Mouse (Mus musculus) midbrain, postnatal 0 days (tissue): ENCODE data around the gene Mcrip1. TPM values are rescaled to one million over a fixed set of nuclear protein-coding genes. Genes with fewer than 3 reads are reported as not detected.

Source experiments
- ATAC-seq: fragments of 200-750 bp; cut with Nextera tagmentation; 2 replicates; pipeline ENCODE4 v1.8.0; 2017; ENCODE audit warnings: moderate number of reproducible peaks, mild to moderate bottlenecking, moderate TSS enrichment, moderate library complexity; ENCODE audit not compliant: low FRiP score
- DNase-seq: peaks from one replicate; pipeline ENCODE4 v3.0.0-alpha.2; 2015; ENCODE audit warnings: low spot score
- H3K27ac ChIP-seq: fragments of 300-500 bp; sonication (generic); 2 replicates; pipeline ENCODE4 v1.5.1; 2014; ENCODE audit warnings: low read depth, mild to moderate bottlenecking, low read length, mixed read lengths
- H3K27me3 ChIP-seq: fragments of 300-500 bp; sonication (generic); 2 replicates; pipeline ENCODE4 v1.6.1; 2014; ENCODE audit warnings: low read length, control low read depth, mixed read lengths; ENCODE audit not compliant: insufficient read depth
- H3K36me3 ChIP-seq: fragments of 300-500 bp; sonication (generic); 2 replicates; pipeline ENCODE4 v1.6.1; 2014; ENCODE audit warnings: low read length, control low read depth, mixed read lengths; ENCODE audit not compliant: insufficient read depth
- H3K4me1 ChIP-seq: fragments of 300-500 bp; sonication (generic); 2 replicates; pipeline ENCODE4 v1.6.1; 2014; ENCODE audit warnings: mild to moderate bottlenecking, control low read depth, antibody characterized with exemption, low read length, mixed read lengths; ENCODE audit not compliant: insufficient read depth
- H3K4me2 ChIP-seq: fragments of 300-500 bp; sonication (generic); 2 replicates; pipeline ENCODE4 v1.6.1; 2014; ENCODE audit warnings: low read depth, mild to moderate bottlenecking, low read length, mixed read lengths; ENCODE audit not compliant: poor library complexity, severe bottlenecking
- H3K4me3 ChIP-seq: fragments of 300-500 bp; sonication (generic); 2 replicates; pipeline ENCODE4 v1.5.1; 2014; ENCODE audit warnings: low read depth, mild to moderate bottlenecking, low read length, moderate library complexity
- H3K9ac ChIP-seq: fragments of 300-500 bp; sonication (generic); replicated peaks from 2 replicates; pipeline ENCODE4 v1.6.1; 2014; ENCODE audit warnings: mild to moderate bottlenecking, low read length, moderate library complexity, mixed read lengths; ENCODE audit not compliant: poor library complexity, severe bottlenecking
- H3K9me3 ChIP-seq: fragments of 300-500 bp; sonication (generic); 2 replicates; pipeline ENCODE4 v1.6.1; 2016; ENCODE audit warnings: low read length, control low read depth
- CTCF ChIP-seq: IDR thresholded peaks from 2 replicates; pipeline ENCODE4 v1.5.1; 2016; ENCODE audit warnings: antibody characterized with exemption, mild to moderate bottlenecking
- WGBS: fragments of 180-500 bp; shearing (Covaris S2); extraction: QIAGEN DNeasy Blood & Tissue Kit; methylation state at CpG from one replicate; pipeline ENCODE4 v1.1.7; 2014; 5-methylcytosine and 5-hydroxymethylcytosine counted together
- polyA plus RNA-seq: library from polyadenylated mRNA; unstranded; fragments of >200 nt; fragmentation: Nextera tagmentation; extraction: Ambion mirVana; gene quantifications from 2 replicates; pipeline ENCODE4 v1.2.1, GENCODE M21; 2015
- total RNA-seq: library from RNA; depleted of rRNA; stranded (reverse); fragments of >200 nt; gene quantifications from 2 replicates; pipeline ENCODE4 v1.2.3, GENCODE M21; 2014

The Mcrip1 gene
- total and polyA plus RNA-seq, 2 experiments from 2014 or later: 138 to 243 TPM

- H3K4me3 ChIP-seq: peak overlapping the region; percentile 91; the same call in 1 of the 2 replicates
- no peak for TF ChIP-seq CTCF
- H3K27me3 ChIP-seq: no peaks in the 10 kb centered on the region
- ATAC-seq (no peak), DNase-seq (no peak)
- H3K9me3 ChIP-seq: no peaks in the 10 kb centered on the region
- peak overlapping the region; percentile 91 for H3K4me2 ChIP-seq
- peak overlapping the region; percentile 99; the same call in 1 of the 2 replicates for H3K9ac ChIP-seq
- peak overlapping the region; percentile 89; the same call in 1 of the 2 replicates for H3K27ac ChIP-seq
- H3K4me1 ChIP-seq: peaks cover 14% of the 10 kb centered on the region
- 86% methylated on average over 3 of the region's 3 CpGs for WGBS
- peaks cover 17% of the 10 kb centered on the region for H3K36me3 ChIP-seq
These were observed 1.3 kb downstream of the Mcrip1 start for GRCm38 (mm10) chr11:120548214-120548613.

GRCm38 (mm10) chr11:120547469-120547868, 2.1 kb downstream of the Mcrip1 start:
- Histone ChIP-seq H3K4me3 (no peak overlapping the region), H3K9me3 (no peaks in the 10 kb centered on the region), H3K36me3 (peaks cover 23% of the 10 kb centered on the region), H3K27ac (no peak overlapping the region), H3K27me3 (no peaks in the 10 kb centered on the region), H3K4me1 (peaks cover 14% of the 10 kb centered on the region), H3K9ac (no peak overlapping the region), H3K4me2 (no peak overlapping the region)
- 57% methylated on average over 2 of the region's 2 CpGs for WGBS
- no peak for DNase-seq
- no peak for ATAC-seq
- peak; percentile 31 for TF ChIP-seq CTCF

- Histone ChIP-seq H3K4me2 (no peak overlapping the region), H3K9ac (no peak overlapping the region), H3K27ac (no peak overlapping the region), H3K36me3 (peaks cover 28% of the 10 kb centered on the region), H3K4me1 (peaks cover 14% of the 10 kb centered on the region), H3K4me3 (no peak overlapping the region), H3K27me3 (no peaks in the 10 kb centered on the region), H3K9me3 (no peaks in the 10 kb centered on the region)
- DNase-seq: no peak
- no peak for ATAC-seq
- no peak for TF ChIP-seq CTCF
- whole genome bisulfite sequencing: 95% methylated on average over 3 of the region's 3 CpGs
These were observed 3.6 kb downstream of the Mcrip1 start for GRCm38 (mm10) chr11:120545964-120546363.

GRCm38 (mm10) chr11:120542376-120542775, 7.2 kb downstream of the Mcrip1 start:
- Histone ChIP-seq H3K9me3 (no peaks in the 10 kb centered on the region), H3K27ac (no peak overlapping the region), H3K9ac (no peak overlapping the region), H3K27me3 (no peaks in the 10 kb centered on the region), H3K4me1 (peaks cover 9% of the 10 kb centered on the region; the same call in 1 of the 2 replicates), H3K4me3 (no peak overlapping the region), H3K36me3 (peaks cover 31% of the 10 kb centered on the region), H3K4me2 (no peak overlapping the region)
- DNase-seq (no peak), ATAC-seq (no peak)
- TF ChIP-seq CTCF: no peak
- 88% methylated on average over 6 of the region's 6 CpGs for WGBS

DNA sequence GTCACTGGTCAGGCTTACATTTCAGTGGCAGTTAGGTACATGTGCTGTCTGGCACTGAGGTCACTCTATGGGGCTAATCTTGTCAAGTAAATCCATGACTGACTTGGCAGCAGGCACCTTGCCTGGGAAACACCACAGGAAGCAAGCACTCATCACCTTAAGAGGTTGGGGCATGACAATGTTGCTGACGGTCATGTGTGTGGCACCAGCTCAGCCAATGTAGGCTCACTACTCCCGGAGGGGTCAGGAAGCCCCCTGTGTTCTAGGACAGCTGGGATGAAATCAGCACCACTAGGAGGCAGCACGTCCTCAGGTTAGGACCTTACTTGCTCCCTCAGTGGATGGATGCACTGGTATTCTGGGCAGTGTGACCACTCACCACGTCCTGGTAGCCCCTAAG, 7.6 kb downstream of the Mcrip1 start:
- no peak overlapping the region for H3K4me3 ChIP-seq
- H3K4me1 ChIP-seq: peaks cover 9% of the 10 kb centered on the region; the same call in 1 of the 2 replicates
- H3K9me3 ChIP-seq: no peaks in the 10 kb centered on the region
- ATAC-seq (no peak), DNase-seq (no peak)
- WGBS: 28% methylated on average over 4 of the region's 4 CpGs
- no peak overlapping the region for H3K9ac ChIP-seq
- H3K36me3 ChIP-seq: peaks cover 31% of the 10 kb centered on the region
- H3K27ac ChIP-seq: no peak overlapping the region
- H3K27me3 ChIP-seq: no peaks in the 10 kb centered on the region
- H3K4me2 ChIP-seq: no peak overlapping the region
- peak; percentile 56 for TF ChIP-seq CTCF

GRCm38 (mm10) chr11:120539285-120540014, 10.1 kb downstream of the Mcrip1 start:
- peak; percentile 29 for ATAC-seq
- peaks cover 9% of the 10 kb centered on the region; the same call in 1 of the 2 replicates for H3K4me1 ChIP-seq
- peak; percentile 67 for DNase-seq
- H3K27me3 ChIP-seq: no peaks in the 10 kb centered on the region; the same call in 1 of the 2 replicates
- no peak overlapping the region for H3K4me3 ChIP-seq
- peaks cover 26% of the 10 kb centered on the region for H3K36me3 ChIP-seq
- H3K9me3 ChIP-seq: no peaks in the 10 kb centered on the region
- 0 out of 2 replicates have a peak overlapping the region, but pooled peaks have one; percentile 14 for H3K9ac ChIP-seq
- H3K27ac ChIP-seq: no peak overlapping the region
- TF ChIP-seq CTCF: no peak
- WGBS: 14% methylated on average over 10 of the region's 10 CpGs
- no peak overlapping the region for H3K4me2 ChIP-seq
